Mouse (Mus musculus) left cerebral cortex, postnatal 4 days (tissue): ENCODE data around the gene Vmn1r218. TPM values are rescaled to one million over a fixed set of nuclear protein-coding genes. Genes with fewer than 3 reads are reported as not detected.
A peak's percentile ranks its signal among the peaks of the same experiment; 100 is the strongest.
"Not testable (repeated sequence)": the region's sequence is repeated elsewhere in the genome, so short reads cannot be mapped to it uniquely, and the experiment has no call there.

Source experiments
- DNase-seq: peaks from one replicate; pipeline ENCODE4 v3.0.0-alpha.2; 2022
- intact Hi-C: fragments of 180-260 bp; cut with DNase I; formaldehyde crosslinking; loops from one replicate; pipeline ENCODE4 v1.15.1; 2025
- total RNA-seq, 2 experiments: library from RNA; stranded (reverse); gene quantifications; 2 replicates each; pipeline ENCODE4 v1.2.3; 2021

Vmn1r218 gene
- not detected for total RNA-seq

GRCm38 (mm10) chr13:23133099-23133498 is at the start of gene Vmn1r218:
Vmn1r218 (plus strand) TSS chr13:23133155.
- DNase-seq = no peak
- intact Hi-C loops = no loop called here

GRCm38 (mm10) chr13:23094386-23094785 is 38.6 kb upstream of the Vmn1r218 start:
- DNase-seq = no peak
- intact Hi-C loops = no loop called here

- intact Hi-C loops, DNase-seq: not testable (repeated sequence)
These were observed 14.8 kb upstream of the Vmn1r218 start, which contains the start of gene Vmn1r217 for GRCm38 (mm10) chr13:23118126-23118525. Vmn1r217 (minus strand) TSS chr13:23118226.

- no peak for DNase-seq
- intact Hi-C loops = no loop called here
These were observed 12.3 kb upstream of the Vmn1r218 start for GRCm38 (mm10) chr13:23120611-23121010.

- no peak for DNase-seq
- intact Hi-C loops = no loop called here
These were observed 546 bp downstream of the Vmn1r218 start for GRCm38 (mm10) chr13:23133501-23133900.

GRCm38 (mm10) chr13:23138880-23139279 is 5.9 kb downstream of the Vmn1r218 start:
- intact Hi-C loops = no loop called here
- no peak for DNase-seq

GRCm38 (mm10) chr13:23157848-23158247 is 24.9 kb downstream of the Vmn1r218 start:
- peak; percentile 13 for DNase-seq
- intact Hi-C loops = no loop called here

- intact Hi-C loops = no loop called here
These were observed 26.1 kb downstream of the Vmn1r218 start, which contains the start of gene Vmn1r219 for GRCm38 (mm10) chr13:23159012-23159411. Vmn1r219 (plus strand) TSS chr13:23159312.

GRCm38 (mm10) chr13:23166471-23166870 is 33.5 kb downstream of the Vmn1r218 start:
- intact Hi-C loops, DNase-seq: not testable (repeated sequence)

More at GRCm38 (mm10) chr13:23159012-23159411, 26.1 kb downstream of the Vmn1r218 start, which contains the start of gene Vmn1r219:
- no peak for DNase-seq

- DNase-seq = no peak
- intact Hi-C loops = no loop called here
These were observed 54.9 kb downstream of the Vmn1r218 start, which contains the start of gene Vmn1r220 for GRCm38 (mm10) chr13:23187875-23188274. Vmn1r220 (minus strand) TSS chr13:23187975.

Other genes starting within 250 kb of the Vmn1r218 start
- gene Vmn1r212, start 248.9 kb upstream of the Vmn1r218 start, total RNA-seq = not detected
- not detected for gene Vmn1r213, start 125.5 kb upstream of the Vmn1r218 start, total RNA-seq
- gene Vmn1r214, start 102.7 kb upstream of the Vmn1r218 start, total RNA-seq = not detected
- not detected for gene Vmn1r215, start 65.1 kb upstream of the Vmn1r218 start, total RNA-seq
- gene Vmn1r217, start 14.9 kb upstream of the Vmn1r218 start, total RNA-seq = not detected
- not detected for gene Vmn1r219, start 26.2 kb downstream of the Vmn1r218 start, total RNA-seq
- not detected for gene Vmn1r220, start 54.8 kb downstream of the Vmn1r218 start, total RNA-seq
- not detected for gene Vmn1r221, start 81.0 kb downstream of the Vmn1r218 start, total RNA-seq
- not detected for gene Vmn1r222, start 102.8 kb downstream of the Vmn1r218 start, total RNA-seq
- not detected for gene Vmn1r223, start 114.0 kb downstream of the Vmn1r218 start, total RNA-seq
- gene Zfp322a, start 236.1 kb downstream of the Vmn1r218 start, total RNA-seq = 10 to 100 TPM; 42.6 to 49.5 TPM